Mouse (Mus musculus): Measurements from ENCODE around the gene Atat1. TPM values are rescaled to one million over a fixed set of nuclear protein-coding genes. Genes with fewer than 3 reads are reported as not detected.
A peak's percentile ranks its signal among the peaks of the same experiment; 100 is the strongest.

Gene Atat1
- polyA plus RNA-seq, 1 experiment from 2014 or later, result 143 TPM

- WGBS, result 25% methylated on average over 10 of the region's 10 CpGs
- peak overlapping the region; percentile 98 for H3K4me2 ChIP-seq
- peak overlapping the region; percentile 96 for H3K27ac ChIP-seq
- no peaks in the 10 kb centered on the region for H3K9me3 ChIP-seq
- H3K27me3 ChIP-seq, result no peaks in the 10 kb centered on the region
- H3K4me3 ChIP-seq (replicated peaks), result peak overlapping the region; percentile 67
- no peak for ATAC-seq (ENCODE audit: insufficient number of reproducible peaks, insufficient read depth, low FRiP score, low TSS enrichment, low read depth)
- peaks cover 45% of the 10 kb centered on the region for H3K4me1 ChIP-seq (replicated peaks)
- H3K36me3 ChIP-seq, result peaks cover 18% of the 10 kb centered on the region; the same call in 1 of the 2 replicates
- peak overlapping the region; percentile 79 for H3K9ac ChIP-seq (replicated peaks)
Measured at GRCm38 (mm10) chr17:35864832-35865353, 45.0 kb downstream of the Atat1 start.

GRCm38 (mm10) chr17:35861198-35861857 lies 48.5 kb downstream of the Atat1 start, which contains the start of gene Nrm:
TSS of gene Nrm (plus strand) at chr17:35861318.
- WGBS, result under 1% methylated on average over 47 of the region's 47 CpGs
- Histone ChIP-seq H3K9me3 (no peaks in the 10 kb centered on the region), H3K27ac (peak within 1 kb of the TSS; percentile 92), H3K4me2 (peak within 1 kb of the TSS; percentile 67), H3K4me3 (replicated peaks) (peak within 1 kb of the TSS; percentile 73), H3K36me3 (peaks cover 31% of the 10 kb centered on the region), H3K4me1 (replicated peaks) (peaks cover 15% of the 10 kb centered on the region), H3K27me3 (no peaks in the 10 kb centered on the region), H3K9ac (replicated peaks) (peak within 1 kb of the TSS; percentile 79)
- ATAC-seq (ENCODE audit: insufficient number of reproducible peaks, insufficient read depth, low FRiP score, low TSS enrichment, low read depth), result peak; percentile 89

GRCm38 (mm10) chr17:35860831-35861197 lies 49.1 kb downstream of the Atat1 start:
- H3K27ac ChIP-seq, result peak overlapping the region; percentile 92
- peak overlapping the region; percentile 73 for H3K4me3 ChIP-seq (replicated peaks)
- H3K9me3 ChIP-seq, result no peaks in the 10 kb centered on the region
- H3K4me1 ChIP-seq (replicated peaks), result peaks cover 15% of the 10 kb centered on the region
- H3K4me2 ChIP-seq, result peak overlapping the region; percentile 67
- peak; percentile 1; the same call in 1 of the 2 replicates for ATAC-seq (ENCODE audit: insufficient number of reproducible peaks, insufficient read depth, low FRiP score, low TSS enrichment, low read depth)
- WGBS, result 5% methylated on average over 12 of the region's 12 CpGs
- H3K27me3 ChIP-seq, result no peaks in the 10 kb centered on the region
- H3K36me3 ChIP-seq, result peaks cover 35% of the 10 kb centered on the region
- H3K9ac ChIP-seq (replicated peaks), result peak overlapping the region; percentile 79

- Histone ChIP-seq H3K9ac (replicated peaks) (no peak overlapping the region), H3K4me3 (replicated peaks) (no peak overlapping the region), H3K9me3 (no peaks in the 10 kb centered on the region), H3K36me3 (peaks cover 41% of the 10 kb centered on the region), H3K4me2 (no peak overlapping the region), H3K4me1 (replicated peaks) (peaks cover 11% of the 10 kb centered on the region), H3K27me3 (no peaks in the 10 kb centered on the region), H3K27ac (no peak overlapping the region)
- ATAC-seq (ENCODE audit: insufficient number of reproducible peaks, insufficient read depth, low FRiP score, low TSS enrichment, low read depth), result no peak
- WGBS, result 77% methylated on average over 2 of the region's 2 CpGs
Measured at GRCm38 (mm10) chr17:35859835-35860234, 50.0 kb downstream of the Atat1 start.

GRCm38 (mm10) chr17:35859371-35859770 lies 50.5 kb downstream of the Atat1 start:
- H3K4me1 ChIP-seq (replicated peaks), result peaks cover 6% of the 10 kb centered on the region
- H3K9ac ChIP-seq (replicated peaks), result no peak overlapping the region
- H3K4me2 ChIP-seq, result no peak overlapping the region
- no peaks in the 10 kb centered on the region for H3K9me3 ChIP-seq
- no peak overlapping the region for H3K4me3 ChIP-seq (replicated peaks)
- H3K27ac ChIP-seq, result no peak overlapping the region
- 98% methylated on average over 1 of the region's 1 CpGs for WGBS
- H3K27me3 ChIP-seq, result no peaks in the 10 kb centered on the region
- peaks cover 42% of the 10 kb centered on the region for H3K36me3 ChIP-seq
- no peak for ATAC-seq (ENCODE audit: insufficient number of reproducible peaks, insufficient read depth, low FRiP score, low TSS enrichment, low read depth)

GRCm38 (mm10) chr17:35850974-35851373 lies 58.9 kb downstream of the Atat1 start:
- Histone ChIP-seq H3K36me3 (peaks cover 94% of the 10 kb centered on the region), H3K4me3 (replicated peaks) (no peak overlapping the region), H3K9ac (replicated peaks) (no peak overlapping the region), H3K4me2 (no peak overlapping the region), H3K27ac (no peak overlapping the region), H3K27me3 (no peaks in the 10 kb centered on the region), H3K4me1 (replicated peaks) (no peaks in the 10 kb centered on the region), H3K9me3 (no peaks in the 10 kb centered on the region)
- 87% methylated on average over 3 of the region's 3 CpGs for WGBS
- no peak for ATAC-seq (ENCODE audit: insufficient number of reproducible peaks, insufficient read depth, low FRiP score, low TSS enrichment, low read depth)

- Histone ChIP-seq H3K9me3 (no peaks in the 10 kb centered on the region), H3K36me3 (peaks cover 87% of the 10 kb centered on the region), H3K4me3 (replicated peaks) (no peak overlapping the region), H3K27me3 (no peaks in the 10 kb centered on the region), H3K4me2 (no peak overlapping the region), H3K4me1 (replicated peaks) (peaks cover under 1% of the 10 kb centered on the region; the same call in 1 of the 2 replicates), H3K9ac (replicated peaks) (no peak overlapping the region), H3K27ac (no peak overlapping the region)
- WGBS, result 71% methylated on average over 1 of the region's 1 CpGs
- no peak for ATAC-seq (ENCODE audit: insufficient number of reproducible peaks, insufficient read depth, low FRiP score, low TSS enrichment, low read depth)
Measured at GRCm38 (mm10) chr17:35848112-35848511, 61.8 kb downstream of the Atat1 start.

MicroRNA genes within 50 kb of the gene (microRNA counts, 519-probe panel; counts per million panel counts)
- not detected for microRNA mmu-miR-1894-3p
- microRNA mmu-miR-1894-5p, result not detected

Small RNA genes within 50 kb of the gene (microRNA-seq; reads per million reads assigned to microRNA genes)
- gene Gm28033 (not detected), gene Mir1894 (not detected)

Other genes with a start within 250 kb of the Atat1 start
- 20.0 and 23.4 TPM in 2 replicates for gene Vars2, start 242.5 kb downstream of the Atat1 start, polyA plus RNA-seq (2016; fragmentation: Nextera tagmentation; extraction: Ambion mirVana)
- 53.6 and 58.2 TPM in 2 replicates for gene Gtf2h4, start 236.3 kb downstream of the Atat1 start, polyA plus RNA-seq (2016; fragmentation: Nextera tagmentation; extraction: Ambion mirVana)
- gene Ddr1, start 205.5 kb downstream of the Atat1 start, polyA plus RNA-seq (2016; fragmentation: Nextera tagmentation; extraction: Ambion mirVana), result 38.4 and 40.6 TPM in 2 replicates
- 8.7 and 9.9 TPM in 2 replicates for gene Ier3, start 88.4 kb downstream of the Atat1 start, polyA plus RNA-seq (2016; fragmentation: Nextera tagmentation; extraction: Ambion mirVana)
- gene Flot1, start 86.8 kb downstream of the Atat1 start, polyA plus RNA-seq (2016; fragmentation: Nextera tagmentation; extraction: Ambion mirVana), result 45.8 and 45.9 TPM in 2 replicates
- 1,183 and 1,215 TPM in 2 replicates for gene Tubb5, start 71.8 kb downstream of the Atat1 start, polyA plus RNA-seq (2016; fragmentation: Nextera tagmentation; extraction: Ambion mirVana)
- 16.9 and 19.4 TPM in 2 replicates for gene Mdc1, start 68.6 kb downstream of the Atat1 start, polyA plus RNA-seq (2016; fragmentation: Nextera tagmentation; extraction: Ambion mirVana)
- 51.3 and 52.5 TPM in 2 replicates for gene Nrm, start 48.8 kb downstream of the Atat1 start, polyA plus RNA-seq (2016; fragmentation: Nextera tagmentation; extraction: Ambion mirVana)
- gene Ppp1r18, start 44.5 kb downstream of the Atat1 start, polyA plus RNA-seq (2016; fragmentation: Nextera tagmentation; extraction: Ambion mirVana), result 21.3 and 24.0 TPM in 2 replicates
- 56.9 and 64.3 TPM in 2 replicates for gene Dhx16, start 30.3 kb downstream of the Atat1 start, polyA plus RNA-seq (2016; fragmentation: Nextera tagmentation; extraction: Ambion mirVana)
- gene 2310061I04Rik, start 12.6 kb downstream of the Atat1 start, polyA plus RNA-seq (2016; fragmentation: Nextera tagmentation; extraction: Ambion mirVana), result 18.6 and 24.8 TPM in 2 replicates
- 61.2 and 66.8 TPM in 2 replicates for gene Mrps18b, start 6.3 kb upstream of the Atat1 start, polyA plus RNA-seq (2016; fragmentation: Nextera tagmentation; extraction: Ambion mirVana)
- gene Ppp1r10, start 6.4 kb upstream of the Atat1 start, polyA plus RNA-seq (2016; fragmentation: Nextera tagmentation; extraction: Ambion mirVana), result 50.4 and 50.7 TPM in 2 replicates
- gene Abcf1, start 59.7 kb upstream of the Atat1 start, polyA plus RNA-seq (2016; fragmentation: Nextera tagmentation; extraction: Ambion mirVana), result 102 and 107 TPM in 2 replicates
- 59.2 and 59.7 TPM in 2 replicates for gene Gnl1, start 69.8 kb upstream of the Atat1 start, polyA plus RNA-seq (2016; fragmentation: Nextera tagmentation; extraction: Ambion mirVana)
- gene Prr3, start 70.2 kb upstream of the Atat1 start, polyA plus RNA-seq (2016; fragmentation: Nextera tagmentation; extraction: Ambion mirVana), result 39.0 and 46.2 TPM in 2 replicates
- gene H2-T24, start 110.5 kb upstream of the Atat1 start, polyA plus RNA-seq (2016; fragmentation: Nextera tagmentation; extraction: Ambion mirVana), result 3.0 and 3.2 TPM in 2 replicates
- 4.2 and 6.4 TPM in 2 replicates for gene H2-T23, start 122.8 kb upstream of the Atat1 start, polyA plus RNA-seq (2016; fragmentation: Nextera tagmentation; extraction: Ambion mirVana)
- gene H2-T22, start 132.7 kb upstream of the Atat1 start, polyA plus RNA-seq (2016; fragmentation: Nextera tagmentation; extraction: Ambion mirVana), result 14.0 and 15.4 TPM in 2 replicates
- gene Gm6034, start 132.9 kb upstream of the Atat1 start, polyA plus RNA-seq (2016; fragmentation: Nextera tagmentation; extraction: Ambion mirVana), result not detected in 2 replicates
- gene Gm11127, start 148.3 kb upstream of the Atat1 start, polyA plus RNA-seq (2016; fragmentation: Nextera tagmentation; extraction: Ambion mirVana), result not detected in 2 replicates
- gene Gm19684, start 211.6 kb upstream of the Atat1 start, polyA plus RNA-seq (2016; fragmentation: Nextera tagmentation; extraction: Ambion mirVana), result not detected in 2 replicates
- gene Gm7030, start 219.3 kb upstream of the Atat1 start, polyA plus RNA-seq (2016; fragmentation: Nextera tagmentation; extraction: Ambion mirVana), result not detected in 2 replicates